Mouse (Mus musculus): ENCODE results near the gene Rad9a. TPM values are rescaled to one million over a fixed set of nuclear protein-coding genes. Genes with fewer than 3 reads are reported as not detected.
A peak's percentile ranks its signal among the peaks of the same experiment; 100 is the strongest.

Rad9a gene
- polyA plus RNA-seq, 1 experiment from 2014 or later: 11.3 TPM

GRCm38 (mm10) chr19:4194776-4195650 lies 6.4 kb downstream of the Rad9a start:
- TF ChIP-seq EP300 (optimal IDR thresholded peaks at IDR 0.05) (no peak), CTCF (IDR thresholded peaks at IDR 0.05; ENCODE audit: low read depth) (no peak)
- Histone ChIP-seq H3K27me3 (ENCODE audit: control insufficient read depth, insufficient read depth, low read length) (no peaks in the 10 kb centered on the region), H3K9me3 (ENCODE audit: control insufficient read depth, low read length) (no peaks in the 10 kb centered on the region), H3K9ac (ENCODE audit: low read length) (no peak overlapping the region), H3K36me3 (ENCODE audit: control insufficient read depth, insufficient read depth, low read length) (peaks cover 23% of the 10 kb centered on the region), H3K4me2 (replicated peaks; ENCODE audit: low read depth) (no peak overlapping the region), H3K27ac (replicated peaks) (no peak overlapping the region), H3K4me1 (replicated peaks; ENCODE audit: control insufficient read depth, insufficient read depth) (peaks cover 3% of the 10 kb centered on the region), H3K4me3 (ENCODE audit: low read depth, low read length) (no peak overlapping the region)
- no peak for DNase-seq (ENCODE audit: low spot score)
- no peak for ATAC-seq (ENCODE audit: low FRiP score, low TSS enrichment)
- 81% methylated on average over 12 of the region's 12 CpGs for WGBS

GRCm38 (mm10) chr19:4194021-4194724 lies 7.3 kb downstream of the Rad9a start:
- Histone ChIP-seq H3K36me3 (ENCODE audit: control insufficient read depth, insufficient read depth, low read length) (peaks cover 23% of the 10 kb centered on the region), H3K9me3 (ENCODE audit: control insufficient read depth, low read length) (no peaks in the 10 kb centered on the region), H3K4me3 (ENCODE audit: low read depth, low read length) (no peak overlapping the region), H3K9ac (ENCODE audit: low read length) (no peak overlapping the region), H3K4me1 (replicated peaks; ENCODE audit: control insufficient read depth, insufficient read depth) (peaks cover 3% of the 10 kb centered on the region), H3K4me2 (replicated peaks; ENCODE audit: low read depth) (no peak overlapping the region), H3K27ac (replicated peaks) (no peak overlapping the region), H3K27me3 (ENCODE audit: control insufficient read depth, insufficient read depth, low read length) (no peaks in the 10 kb centered on the region)
- 80% methylated on average over 8 of the region's 8 CpGs for WGBS
- ATAC-seq (ENCODE audit: low FRiP score, low TSS enrichment) (no peak), DNase-seq (ENCODE audit: low spot score) (no peak)
- TF ChIP-seq EP300 (optimal IDR thresholded peaks at IDR 0.05) (no peak), CTCF (IDR thresholded peaks at IDR 0.05; ENCODE audit: low read depth) (no peak)

DNA sequence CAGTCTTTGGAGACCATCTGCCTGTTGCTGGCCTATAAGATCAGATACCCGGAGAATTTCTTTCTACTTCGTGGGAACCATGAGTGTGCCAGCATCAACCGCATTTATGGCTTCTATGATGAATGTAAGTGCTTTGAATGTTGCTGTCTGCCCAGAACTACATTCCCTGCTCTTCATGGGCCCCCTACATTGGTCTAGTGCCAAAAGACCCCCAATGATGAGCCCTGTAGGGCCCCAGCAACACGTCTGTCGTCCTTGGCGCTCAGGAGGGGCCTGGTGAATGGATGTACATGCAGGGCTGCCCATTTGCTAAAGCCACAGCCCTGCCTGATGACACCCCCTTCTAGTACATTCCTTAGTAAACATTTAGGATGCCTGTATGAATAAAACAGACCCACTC lies 8.3 kb downstream of the Rad9a start:
- Histone ChIP-seq H3K4me2 (replicated peaks; ENCODE audit: low read depth) (peak overlapping the region; percentile 85), H3K9me3 (ENCODE audit: control insufficient read depth, low read length) (no peaks in the 10 kb centered on the region), H3K4me1 (replicated peaks; ENCODE audit: control insufficient read depth, insufficient read depth) (peaks cover 3% of the 10 kb centered on the region), H3K27me3 (ENCODE audit: control insufficient read depth, insufficient read depth, low read length) (no peaks in the 10 kb centered on the region), H3K36me3 (ENCODE audit: control insufficient read depth, insufficient read depth, low read length) (peaks cover 23% of the 10 kb centered on the region), H3K4me3 (ENCODE audit: low read depth, low read length) (peak overlapping the region; percentile 84), H3K27ac (replicated peaks) (no peak overlapping the region), H3K9ac (ENCODE audit: low read length) (peak overlapping the region; percentile 98)
- TF ChIP-seq EP300 (optimal IDR thresholded peaks at IDR 0.05): no peak
- TF ChIP-seq CTCF (IDR thresholded peaks at IDR 0.05; ENCODE audit: low read depth): no peak
- 48% methylated on average over 6 of the region's 6 CpGs for WGBS
- DNase-seq (ENCODE audit: low spot score): no peak
- no peak for ATAC-seq (ENCODE audit: low FRiP score, low TSS enrichment)

- Histone ChIP-seq H3K9ac (ENCODE audit: low read length) (peak overlapping the region; percentile 98), H3K27me3 (ENCODE audit: control insufficient read depth, insufficient read depth, low read length) (no peaks in the 10 kb centered on the region), H3K36me3 (ENCODE audit: control insufficient read depth, insufficient read depth, low read length) (peaks cover 23% of the 10 kb centered on the region), H3K4me2 (replicated peaks; ENCODE audit: low read depth) (peak overlapping the region; percentile 85), H3K4me3 (ENCODE audit: low read depth, low read length) (peak overlapping the region; percentile 84), H3K27ac (replicated peaks) (peak overlapping the region; percentile 98), H3K4me1 (replicated peaks; ENCODE audit: control insufficient read depth, insufficient read depth) (peaks cover 3% of the 10 kb centered on the region), H3K9me3 (ENCODE audit: control insufficient read depth, low read length) (no peaks in the 10 kb centered on the region)
- TF ChIP-seq CTCF (IDR thresholded peaks at IDR 0.05; ENCODE audit: low read depth) (no peak), EP300 (optimal IDR thresholded peaks at IDR 0.05) (no peak)
- no peak for DNase-seq (ENCODE audit: low spot score)
- ATAC-seq (ENCODE audit: low FRiP score, low TSS enrichment): peak; percentile 44
- WGBS: under 1% methylated on average over 47 of the region's 52 CpGs
Measured at GRCm38 (mm10) chr19:4192251-4192985, 9.0 kb downstream of the Rad9a start.

DNA sequence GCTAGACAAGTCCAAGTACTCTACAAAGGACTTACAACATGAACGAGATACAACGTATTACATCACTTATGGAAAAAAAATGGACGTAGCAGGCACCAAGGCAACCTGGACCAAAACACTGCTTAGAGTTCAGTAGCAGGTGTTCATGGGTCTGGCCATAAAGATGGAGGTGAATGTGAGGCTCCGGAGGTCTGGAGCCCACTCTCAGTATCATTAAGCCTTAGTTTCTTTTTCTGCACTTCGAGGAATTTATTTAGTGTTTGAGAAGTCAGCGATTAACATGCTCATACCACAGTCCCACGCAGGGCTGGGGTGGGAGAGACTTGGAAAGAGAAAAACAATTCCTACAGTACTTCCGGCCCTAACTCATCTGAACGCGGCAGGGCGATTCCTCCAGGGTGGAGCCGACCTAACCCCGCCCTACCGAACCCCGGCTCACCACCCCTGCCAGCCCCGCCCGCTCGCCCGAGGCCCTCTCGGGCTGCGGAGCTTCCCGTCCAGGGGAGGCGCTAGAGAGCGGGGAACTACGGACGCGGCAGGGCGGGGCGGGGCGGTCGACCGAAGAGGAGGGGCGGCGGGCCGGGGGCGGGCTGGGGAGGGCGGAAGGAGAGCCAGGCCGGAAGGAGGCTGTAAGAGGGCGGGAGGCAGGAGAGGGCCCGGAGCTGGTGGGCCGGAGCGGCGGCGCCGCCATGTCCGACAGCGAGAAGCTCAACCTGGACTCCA lies 9.8 kb downstream of the Rad9a start, which contains the start of gene Ppp1ca:
Gene Ppp1ca (plus strand): TSS at position 538 of the 723 bp plus-strand sequence.
- Histone ChIP-seq H3K27me3 (ENCODE audit: control insufficient read depth, insufficient read depth, low read length) (no peaks in the 10 kb centered on the region), H3K4me3 (ENCODE audit: low read depth, low read length) (peak within 1 kb of the TSS; percentile 84), H3K36me3 (ENCODE audit: control insufficient read depth, insufficient read depth, low read length) (peaks cover 20% of the 10 kb centered on the region), H3K9me3 (ENCODE audit: control insufficient read depth, low read length) (no peaks in the 10 kb centered on the region), H3K27ac (replicated peaks) (peak within 1 kb of the TSS; percentile 98), H3K9ac (ENCODE audit: low read length) (peak within 1 kb of the TSS; percentile 98), H3K4me1 (replicated peaks; ENCODE audit: control insufficient read depth, insufficient read depth) (peaks cover 3% of the 10 kb centered on the region), H3K4me2 (replicated peaks; ENCODE audit: low read depth) (peak within 1 kb of the TSS; percentile 85)
- ATAC-seq (ENCODE audit: low FRiP score, low TSS enrichment) (peak; percentile 95), DNase-seq (ENCODE audit: low spot score) (peak; percentile 99)
- TF ChIP-seq EP300 (optimal IDR thresholded peaks at IDR 0.05) (no peak), CTCF (IDR thresholded peaks at IDR 0.05; ENCODE audit: low read depth) (peak; percentile 87)
- 3% methylated on average over 41 of the region's 47 CpGs for WGBS

Data from stomach, postnatal 0 days (tissue).